Mouse (Mus musculus) heart, adult 2 months (tissue): ENCODE measurements around the gene Hbq1a.

Experiments
- EP300 ChIP-seq: fragments of 200-500 bp; IDR thresholded peaks from 2 replicates; pipeline ENCODE4 v1.6.1; 2011; ENCODE audit warnings: low read depth, low read length, control low read depth; ENCODE audit not compliant: insufficient read depth
- POLR2A ChIP-seq: fragments of 200-500 bp; IDR thresholded peaks from 2 replicates; pipeline ENCODE4 v1.6.1; 2011; ENCODE audit warnings: mild to moderate bottlenecking, low read depth, low read length, control low read depth; ENCODE audit not compliant: insufficient read depth

DNA sequence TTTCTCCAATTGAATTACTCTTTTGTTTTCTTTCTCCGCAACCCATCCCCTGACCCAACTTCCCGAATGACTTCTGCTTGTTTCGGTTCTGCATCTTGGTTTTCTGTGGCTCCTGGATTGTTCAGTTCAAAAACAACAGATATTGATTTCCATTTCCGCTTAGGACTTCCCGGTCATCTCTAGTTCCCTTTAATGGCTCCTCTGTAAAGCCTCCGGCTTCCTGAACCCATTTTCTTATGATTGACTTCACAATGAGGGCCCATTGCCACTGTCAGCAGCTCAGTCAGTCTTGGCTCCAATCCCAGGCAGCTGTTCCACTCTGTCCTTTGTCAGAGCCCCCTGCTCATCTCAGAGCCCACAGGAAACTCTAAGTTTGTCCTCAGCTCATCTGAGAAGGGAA lies 31.2 kb downstream of the Hbq1a start:
- no peak for TF ChIP-seq POLR2A
- TF ChIP-seq EP300, result no peak
